Mouse (Mus musculus) cerebellum, adult 11-12 months (tissue): ENCODE measurements around the gene Bmx.

ENCODE experiments used
- DNase-seq: peaks from one replicate; pipeline ENCODE4 v3.0.0; 2022

Bmx gene

GRCm38 (mm10) chrX:164258057-164258456 lies at the start of gene Bmx:
Bmx (minus strand) TSS chrX:164258193.
- DNase-seq: no peak

GRCm38 (mm10) chrX:164306250-164306649 lies 48.3 kb upstream of the Bmx start:
- no peak for DNase-seq

GRCm38 (mm10) chrX:164291147-164291546 lies 33.2 kb upstream of the Bmx start:
- no peak for DNase-seq

GRCm38 (mm10) chrX:164287077-164287476 lies 29.1 kb upstream of the Bmx start:
- DNase-seq: no peak

GRCm38 (mm10) chrX:164283808-164284207 lies 25.8 kb upstream of the Bmx start:
- DNase-seq: no peak

- DNase-seq: no peak
These were observed 23.1 kb upstream of the Bmx start for GRCm38 (mm10) chrX:164280918-164281647.

GRCm38 (mm10) chrX:164275536-164275935 lies 17.5 kb upstream of the Bmx start:
- no peak for DNase-seq

- DNase-seq: no peak
These were observed 12.6 kb upstream of the Bmx start for GRCm38 (mm10) chrX:164270603-164271002.

- peak; percentile 5 for DNase-seq
These were observed 11.3 kb upstream of the Bmx start, which contains the start of gene Pir for GRCm38 (mm10) chrX:164269285-164269761. Pir (plus strand) TSS chrX:164269371.

GRCm38 (mm10) chrX:164264861-164265260 lies 6.9 kb upstream of the Bmx start:
- no peak for DNase-seq

- no peak for DNase-seq
These were observed 4.3 kb upstream of the Bmx start for GRCm38 (mm10) chrX:164262286-164262685.

GRCm38 (mm10) chrX:164258662-164259061 lies 669 bp upstream of the Bmx start:
- DNase-seq: no peak

GRCm38 (mm10) chrX:164256527-164256926 lies 1.5 kb downstream of the Bmx start:
- no peak for DNase-seq

- no peak for DNase-seq
These were observed 11.3 kb downstream of the Bmx start for GRCm38 (mm10) chrX:164246722-164247121.

GRCm38 (mm10) chrX:164245714-164246113 lies 12.3 kb downstream of the Bmx start:
- DNase-seq: no peak

GRCm38 (mm10) chrX:164233380-164233779 lies 24.6 kb downstream of the Bmx start:
- no peak for DNase-seq

- no peak for DNase-seq
These were observed 36.0 kb downstream of the Bmx start for GRCm38 (mm10) chrX:164221989-164222388.

- DNase-seq: no peak
These were observed 57.4 kb downstream of the Bmx start for GRCm38 (mm10) chrX:164200547-164200946.

- no peak for DNase-seq
These were observed 60.3 kb downstream of the Bmx start for GRCm38 (mm10) chrX:164197679-164198078.

GRCm38 (mm10) chrX:164189880-164190279 lies 68.1 kb downstream of the Bmx start:
- DNase-seq: no peak

- peak; percentile 2 for DNase-seq
These were observed 74.1 kb downstream of the Bmx start for GRCm38 (mm10) chrX:164183844-164184243.

- DNase-seq: peak; percentile 5
These were observed 78.2 kb downstream of the Bmx start for GRCm38 (mm10) chrX:164179746-164180145.

GRCm38 (mm10) chrX:164178856-164179255 lies 79.1 kb downstream of the Bmx start:
- DNase-seq: no peak

GRCm38 (mm10) chrX:164175780-164176179 lies 82.2 kb downstream of the Bmx start:
- DNase-seq: no peak

- no peak for DNase-seq
These were observed 82.7 kb downstream of the Bmx start for GRCm38 (mm10) chrX:164175311-164175710.
